Comparison of ENCODE assay signal across 16 mouse cellular contexts in genomic region chr16:76349053-76349452, GRCm38 (mm10).
"Had no signal": no experiment of that assay in that cellular context is flagged by ENCODE, and none has a peak within 500 bp of the region (broad histone marks: within the 10 kb centered on the region; RNA-seq: fewer than 3 reads in every experiment).

No protein-coding gene starts in this region.

- H3K27me3 ChIP-seq: midbrain, embryonic 12.5 days; neural tube, embryonic 13.5 days; neural tube, embryonic 15.5 days had no signal

- H3K4me1 ChIP-seq: midbrain, embryonic 12.5 days; neural tube, embryonic 15.5 days had no signal

- H3K4me3 ChIP-seq: midbrain, embryonic 10.5 days; midbrain, embryonic 12.5 days; myocyte; neural tube, embryonic 13.5 days; neural tube, embryonic 15.5 days had no signal

- DNase-seq: lung, adult 18-20 months; lung, embryonic 14.5 days; lung, postnatal 10 days; lung, postnatal 4 days; midbrain, embryonic 14.5 days; retina, postnatal 1 day; right cerebral cortex, adult 18-20 months; spleen, adult 18-20 months; thymus, adult 18-20 months; thymus, postnatal 14 days; thymus, postnatal 36 days had no signal

- H3K27ac ChIP-seq: midbrain, embryonic 10.5 days; midbrain, embryonic 12.5 days; neural tube, embryonic 13.5 days; neural tube, embryonic 15.5 days had no signal
